Mouse (Mus musculus) left cerebral cortex, postnatal 10 days (tissue): Measurements from ENCODE around the gene Fbxo42. TPM values are rescaled to one million over a fixed set of nuclear protein-coding genes. Genes with fewer than 3 reads are reported as not detected.
A peak's percentile ranks its signal among the peaks of the same experiment; 100 is the strongest.
"Not testable (repeated sequence)": the region's sequence is repeated elsewhere in the genome, so short reads cannot be mapped to it uniquely, and the experiment has no call there.

Experiments
- DNase-seq, 2 experiments: peaks; one replicate each; pipeline ENCODE4 v3.0.0; 2021 to 2022; ENCODE audit warnings: low spot score in 2 of 2, mixed read lengths in 1 of 2; ENCODE audit errors: extremely low spot score in 1 of 2
- intact Hi-C: fragments of 180-260 bp; cut with DNase I; formaldehyde crosslinking; loops from one replicate; pipeline ENCODE4 v1.15.1; 2025
- total RNA-seq, 2 experiments: library from RNA; stranded (reverse); gene quantifications; 2 replicates each; pipeline ENCODE4 v1.2.3; 2021

Fbxo42 gene
- total RNA-seq, 2 experiments from 2014 or later, result 35.2 to 35.4 TPM

DNA sequence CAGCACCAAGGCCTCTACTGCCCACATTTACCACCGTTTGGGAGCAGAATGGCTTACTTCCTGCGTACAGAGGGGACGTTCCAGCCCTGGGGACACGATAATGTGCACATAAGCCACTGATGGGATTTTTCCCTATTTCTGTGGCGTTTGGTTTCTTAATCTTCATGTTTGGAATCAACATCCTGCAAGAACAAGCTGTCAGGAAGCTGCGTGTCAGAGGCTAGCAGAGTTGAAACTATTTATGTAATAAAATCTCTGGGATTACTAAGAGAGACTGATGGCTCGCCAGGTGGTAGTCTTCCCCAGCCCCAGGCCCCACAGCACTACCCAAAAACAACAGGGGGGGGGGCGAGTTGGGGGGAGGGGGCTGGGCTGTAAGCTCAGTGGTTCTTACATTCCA is 14.5 kb upstream of the Fbxo42 start:
- DNase-seq, result no peak
- intact Hi-C loops, result no loop called here

DNA sequence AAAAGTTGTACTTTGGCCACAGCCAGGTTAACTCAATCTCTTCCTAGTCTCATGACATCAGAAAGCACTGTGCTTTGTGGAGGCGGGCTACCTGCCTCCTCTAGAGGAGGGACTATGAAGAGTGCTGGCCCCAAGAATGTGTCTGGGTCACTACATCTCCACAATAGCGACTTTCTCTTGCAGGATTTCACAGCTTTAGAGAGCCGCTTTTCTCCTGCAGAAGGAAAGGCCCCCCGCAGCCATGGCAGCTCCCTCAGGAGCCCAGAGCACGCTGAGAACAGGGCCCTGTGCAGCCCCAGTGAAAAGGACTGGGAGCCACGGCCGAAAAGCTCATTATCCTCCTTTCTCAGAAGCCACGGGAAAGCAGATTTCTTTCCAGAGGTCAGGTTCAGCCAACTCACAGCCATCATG is 13.7 kb upstream of the Fbxo42 start:
- DNase-seq, result no peak
- intact Hi-C loops, result no loop called here

DNA sequence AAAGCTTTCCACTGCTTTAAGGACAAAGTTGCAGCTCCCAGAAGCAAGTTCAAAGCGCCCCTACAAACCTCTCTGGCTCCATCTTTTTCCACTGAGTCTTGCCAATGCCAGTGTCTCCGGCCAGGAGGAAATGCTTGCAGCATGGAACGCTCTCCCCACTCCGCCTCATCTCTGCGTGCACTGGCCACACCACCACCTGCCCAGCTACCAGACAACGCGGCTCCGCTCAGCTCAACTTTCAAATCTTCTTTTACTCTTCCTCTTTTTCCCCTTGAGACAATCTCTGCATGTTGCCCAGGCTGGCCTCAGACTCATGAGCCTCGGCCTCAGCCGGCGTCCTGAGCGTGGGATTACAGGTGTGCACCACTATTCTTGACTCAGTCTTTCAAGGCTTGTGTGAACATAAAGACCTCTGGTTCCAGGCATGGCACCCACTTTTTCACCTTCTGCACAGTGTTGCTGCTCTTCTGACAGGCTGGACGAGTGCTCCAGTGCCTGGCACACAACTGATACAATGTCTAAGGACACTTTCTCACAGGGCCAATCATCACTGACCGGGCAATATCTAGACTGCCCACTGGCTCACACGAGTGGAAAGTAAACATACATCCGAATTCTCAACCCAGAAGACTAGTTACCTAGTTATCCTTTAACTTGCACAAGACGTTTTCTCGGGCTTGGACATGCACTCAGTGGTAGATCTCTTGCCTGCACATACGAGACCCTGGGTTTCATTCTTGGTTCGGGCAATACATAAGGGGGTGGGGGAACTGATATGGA is 12.8 kb upstream of the Fbxo42 start:
- DNase-seq, result no peak
- intact Hi-C loops, result no loop called here

DNA sequence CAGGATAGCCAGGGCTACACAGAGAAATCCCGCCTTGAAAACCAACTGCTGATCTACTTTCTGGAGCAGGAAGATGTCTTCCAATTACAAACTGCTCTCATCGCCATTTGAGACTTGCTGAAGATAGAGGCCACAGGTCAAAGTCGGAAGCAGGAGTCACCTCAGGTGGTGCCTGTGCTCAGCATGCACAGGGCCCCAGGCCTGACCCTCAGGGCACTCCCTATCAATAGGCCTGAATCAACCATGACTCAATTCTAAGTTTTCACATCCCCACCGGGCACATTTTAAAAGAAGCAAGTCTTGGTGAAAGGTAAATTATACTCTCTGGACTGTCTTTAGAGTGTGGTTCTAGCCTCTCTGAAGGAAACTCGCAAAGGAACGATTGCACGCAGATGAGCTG is 11.6 kb upstream of the Fbxo42 start:
- intact Hi-C loops, result no loop called here
- no peak for DNase-seq

DNA sequence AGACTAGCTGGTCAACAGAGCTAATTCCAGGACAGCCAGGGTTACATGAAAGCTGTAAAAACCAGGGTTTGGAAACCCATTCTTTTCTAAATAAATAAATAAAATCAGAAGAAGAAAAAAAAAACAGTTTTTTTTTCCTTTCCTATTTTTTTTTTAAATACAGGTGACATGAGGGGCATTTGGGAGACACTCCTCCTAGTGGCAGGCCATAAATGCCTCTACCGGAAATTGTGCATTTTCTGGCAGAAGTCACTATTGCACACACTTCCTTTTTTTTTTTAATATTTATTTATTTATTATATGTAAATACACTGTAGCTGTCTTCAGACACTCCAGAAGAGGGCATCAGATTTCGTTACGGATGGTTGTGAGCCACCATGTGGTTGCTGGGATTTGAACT is 10.0 kb upstream of the Fbxo42 start:
- intact Hi-C loops, DNase-seq: not testable (repeated sequence)

DNA sequence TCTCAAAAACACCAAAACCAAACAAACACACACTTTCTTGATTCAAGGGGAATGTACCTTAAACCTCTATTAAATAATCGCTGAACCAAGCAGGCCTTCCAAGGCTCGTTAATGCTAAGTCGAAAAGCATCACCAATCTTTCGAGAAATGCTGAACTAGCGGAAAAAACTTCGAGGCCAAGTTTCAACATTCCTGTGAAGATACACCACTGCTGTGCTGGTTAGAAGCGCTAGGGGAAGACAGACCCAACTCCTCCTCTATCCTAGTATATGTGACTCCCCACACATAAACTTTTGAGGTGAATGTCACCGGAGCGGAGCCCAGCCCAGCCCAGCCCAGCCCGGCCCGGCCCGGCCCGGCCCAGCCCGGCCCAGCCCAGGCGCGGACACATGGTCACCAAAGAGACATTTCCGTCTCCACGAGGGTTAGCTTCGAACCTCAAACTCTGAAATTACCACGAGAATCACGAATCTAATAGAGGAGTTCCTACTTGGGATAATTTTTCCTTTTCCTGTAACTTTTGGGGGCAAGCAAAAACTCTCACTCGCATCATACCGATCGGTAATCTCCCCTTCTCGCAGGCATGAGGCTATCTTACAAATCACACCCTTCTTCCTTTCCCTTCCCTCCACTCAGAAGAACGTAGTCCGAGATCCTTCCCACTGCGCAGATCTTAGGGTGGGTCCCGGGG is 9.1 kb upstream of the Fbxo42 start:
- intact Hi-C loops, result no loop called here

DNA sequence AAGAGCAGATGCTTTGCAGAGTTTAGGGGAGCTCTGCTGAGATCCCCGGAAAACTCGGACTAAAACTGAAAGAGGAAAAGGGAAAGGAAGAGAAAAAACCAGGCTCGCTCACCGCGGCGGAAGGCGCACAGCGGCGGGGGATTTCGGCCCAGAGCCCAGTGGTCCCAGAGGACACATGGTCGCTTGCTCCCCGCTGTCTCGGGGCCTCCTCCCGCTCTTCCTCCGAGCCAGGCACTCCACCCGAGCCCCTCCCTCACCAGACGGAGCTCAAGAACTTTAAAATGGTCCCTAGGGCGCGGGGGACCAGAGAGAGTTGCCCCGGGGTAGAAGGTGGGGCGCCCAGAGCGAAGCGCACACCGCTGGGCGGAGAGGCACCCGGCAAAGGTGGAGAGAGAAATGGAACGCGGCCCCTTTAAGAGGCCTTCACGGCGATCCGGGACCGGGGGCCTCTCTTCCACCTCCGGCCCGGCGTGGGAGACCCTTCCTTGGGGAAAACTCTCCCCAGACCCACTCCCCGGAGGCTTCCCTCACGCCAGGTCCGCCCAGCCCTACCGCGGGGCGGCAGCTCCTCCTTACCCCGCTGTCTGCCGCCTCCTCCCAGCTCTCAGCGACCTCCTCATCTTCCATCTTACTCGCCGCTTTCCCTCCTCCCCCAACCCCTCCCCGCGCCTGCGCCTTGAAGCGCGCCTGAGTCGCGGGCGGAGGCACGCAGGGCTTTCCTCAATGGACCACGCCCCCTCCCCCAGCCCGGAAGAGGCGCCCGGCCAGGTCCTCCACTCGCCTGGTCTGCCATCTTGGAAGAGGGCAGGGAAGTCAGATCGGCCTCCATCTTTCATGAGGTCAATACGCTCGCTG is 8.4 kb upstream of the Fbxo42 start, which contains the start of gene Szrd1:
Gene Szrd1 (minus strand): TSS at position 660 of the 855 bp plus-strand sequence.
- peak; percentile 98 to 100 for DNase-seq
- intact Hi-C loops, result no loop called here

More for the DNA sequence above, 9.1 kb upstream of the Fbxo42 start:
- DNase-seq, result no peak

DNA sequence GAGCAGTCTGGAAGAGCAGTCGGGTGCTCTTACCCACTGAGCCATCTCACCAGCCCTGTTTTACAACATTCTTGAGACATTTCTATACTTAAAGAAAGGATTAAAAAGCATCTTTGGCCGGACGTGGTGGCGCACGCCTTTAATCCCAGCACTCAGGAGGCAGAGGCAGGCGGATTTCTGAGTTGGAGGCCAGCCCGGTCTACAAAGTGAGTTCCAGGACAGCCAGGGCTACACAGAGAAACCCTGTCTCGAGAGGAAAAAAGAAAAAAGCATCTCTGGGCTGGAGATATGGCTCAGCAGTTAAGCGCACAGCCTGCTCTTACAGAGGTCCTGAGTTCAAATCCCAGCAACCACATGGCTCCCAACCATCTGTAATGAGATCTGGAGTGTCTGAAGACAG is 7.4 kb upstream of the Fbxo42 start:
- intact Hi-C loops, result loop anchor here (5.0 kb wide), 1 partner anchor 222 kb away; no protein-coding TSS in a partner anchor
- not testable (repeated sequence) for DNase-seq

DNA sequence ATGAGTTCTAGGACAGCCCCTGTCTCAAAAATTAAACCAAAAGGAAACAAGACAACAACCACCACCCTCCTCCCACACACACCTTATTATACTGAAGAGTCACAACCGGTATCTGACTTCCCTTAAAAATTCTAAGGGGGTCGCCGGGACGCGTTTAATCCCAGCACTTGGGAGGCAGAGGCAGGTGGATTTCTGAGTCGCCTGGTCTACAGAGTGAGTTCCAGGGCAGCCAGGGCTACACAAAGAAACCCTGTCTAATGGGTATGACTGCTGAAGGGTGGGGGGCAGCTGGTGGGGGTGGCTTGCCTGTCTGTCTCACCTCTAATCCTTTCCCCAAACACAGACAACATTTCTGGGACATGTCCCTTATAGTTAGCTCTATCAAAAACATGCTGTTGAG is 6.7 kb upstream of the Fbxo42 start:
- intact Hi-C loops, result loop anchor here (5.0 kb wide), 1 partner anchor 221 kb away; no protein-coding TSS in a partner anchor
- DNase-seq, result no peak

DNA sequence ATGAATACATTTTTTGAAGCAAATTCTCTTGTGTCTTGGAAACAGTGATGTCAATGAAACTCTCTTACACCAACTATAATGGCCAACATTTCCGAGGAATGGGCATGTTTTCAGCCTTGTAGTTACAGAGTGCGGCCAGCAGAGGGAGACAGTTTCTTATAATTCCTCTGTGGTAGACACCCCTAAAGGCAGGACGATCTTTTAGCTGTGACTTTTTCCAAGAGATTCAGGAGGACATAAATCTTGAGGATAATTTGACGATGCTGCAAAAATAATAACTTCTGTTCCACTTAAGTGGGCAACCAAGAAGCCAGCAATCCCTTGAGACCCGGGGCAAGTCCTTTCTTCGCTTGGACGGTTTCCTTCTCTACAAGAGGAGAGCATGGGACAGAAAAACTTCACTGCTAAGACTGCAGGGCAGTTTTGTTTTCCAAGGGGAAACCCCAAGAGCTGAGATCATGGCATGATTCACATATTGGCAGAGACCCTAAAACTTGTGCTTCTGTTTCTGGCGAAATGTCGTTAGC is 5.4 kb upstream of the Fbxo42 start:
- intact Hi-C loops, result loop anchor here (5.0 kb wide), 1 partner anchor 220 kb away; no protein-coding TSS in a partner anchor
- peak; percentile 61 to 70 for DNase-seq

DNA sequence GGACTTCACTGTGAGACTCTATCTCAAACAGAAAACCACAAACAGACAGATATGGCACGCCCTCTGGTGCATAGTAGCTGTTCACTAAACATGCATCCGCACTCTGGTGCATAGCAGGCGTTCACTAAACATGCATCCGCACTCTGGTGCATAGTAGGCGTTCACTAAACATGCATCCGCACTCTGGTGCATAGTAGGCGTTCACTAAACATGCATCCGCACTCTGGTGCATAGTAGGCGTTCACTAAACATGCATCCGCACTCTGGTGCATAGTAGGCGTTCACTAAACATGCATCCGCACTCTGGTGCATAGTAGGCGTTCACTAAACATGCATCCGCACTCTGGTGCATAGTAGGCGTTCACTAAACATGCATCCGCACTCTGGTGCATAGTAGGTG is 2.6 kb upstream of the Fbxo42 start:
- intact Hi-C loops, result loop anchor here (5.0 kb wide), 2 partner anchors 57 to 127 kb away; no protein-coding TSS in a partner anchor
- not testable (repeated sequence) for DNase-seq

DNA sequence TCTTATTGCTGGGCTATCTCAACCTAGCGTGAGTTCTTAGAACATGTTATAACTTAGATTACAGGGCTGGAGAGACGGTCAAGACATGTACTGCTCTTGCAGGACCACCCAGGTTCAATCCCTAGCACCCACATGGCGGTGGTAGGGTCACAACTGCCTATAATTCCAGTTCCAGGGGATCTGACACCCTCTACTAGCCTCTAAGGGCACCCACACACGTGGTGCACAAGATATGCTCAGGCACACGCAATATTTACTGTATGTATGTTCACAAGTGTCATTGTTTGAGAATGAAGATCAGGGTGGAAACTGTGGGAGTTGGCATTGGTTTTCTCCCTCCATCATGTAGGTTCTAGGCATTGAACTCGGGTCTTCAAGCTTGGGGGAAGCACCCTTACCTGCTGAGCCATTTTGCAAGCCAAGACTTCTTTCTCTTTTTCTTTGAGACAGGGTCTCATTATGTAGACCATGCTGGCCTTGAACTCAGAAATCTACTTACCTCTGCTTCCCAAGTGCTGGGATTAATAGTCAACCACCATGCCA is 1.2 kb upstream of the Fbxo42 start:
- DNase-seq, result no peak
- intact Hi-C loops, result loop anchor here (5.0 kb wide), 2 partner anchors 56 to 126 kb away; no protein-coding TSS in a partner anchor

DNA sequence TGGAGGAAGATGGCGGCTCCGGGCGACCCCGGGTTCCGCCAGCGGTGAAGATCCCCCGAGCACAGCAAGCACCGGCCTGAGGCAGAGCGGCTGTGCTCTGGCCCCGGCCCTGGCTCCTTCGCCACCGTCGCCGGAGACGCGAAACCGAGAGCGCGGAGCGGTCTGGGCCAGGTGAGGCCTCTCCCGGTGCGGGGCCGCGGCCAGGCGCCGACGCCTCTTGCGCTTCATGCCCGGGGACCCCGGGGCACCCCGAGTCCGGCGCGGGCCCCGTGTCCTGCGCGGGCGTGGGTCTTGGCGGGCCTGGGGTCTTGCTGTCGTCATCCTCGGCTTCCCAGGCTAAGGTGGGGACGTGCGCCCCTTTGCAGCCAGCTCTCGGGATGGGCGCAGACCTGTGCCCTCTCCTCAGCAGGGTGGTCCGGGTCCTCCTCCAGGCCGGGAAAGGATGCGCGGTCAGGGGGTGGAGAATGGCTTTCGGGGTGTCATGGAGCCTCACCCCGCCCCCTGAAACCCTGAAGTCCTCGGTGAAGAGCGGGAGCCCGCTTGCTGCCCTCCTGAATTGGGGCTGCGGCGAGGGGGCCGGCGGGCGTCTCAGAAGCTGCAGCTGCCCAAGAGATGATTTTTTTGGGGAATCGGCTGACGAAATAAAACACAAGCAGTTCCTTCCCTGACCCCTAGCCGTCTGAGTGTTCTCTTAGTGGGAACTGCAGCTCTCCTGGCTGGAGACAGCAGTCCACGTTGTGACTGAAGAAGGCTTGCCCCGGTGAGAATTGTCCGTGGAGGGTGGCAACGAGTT is 492 bp downstream of the Fbxo42 start:
- intact Hi-C loops, result loop anchor here (5.0 kb wide), 2 partner anchors 54 to 124 kb away; no protein-coding TSS in a partner anchor
- DNase-seq, result peak in 1 of 2 experiments; percentile 70

DNA sequence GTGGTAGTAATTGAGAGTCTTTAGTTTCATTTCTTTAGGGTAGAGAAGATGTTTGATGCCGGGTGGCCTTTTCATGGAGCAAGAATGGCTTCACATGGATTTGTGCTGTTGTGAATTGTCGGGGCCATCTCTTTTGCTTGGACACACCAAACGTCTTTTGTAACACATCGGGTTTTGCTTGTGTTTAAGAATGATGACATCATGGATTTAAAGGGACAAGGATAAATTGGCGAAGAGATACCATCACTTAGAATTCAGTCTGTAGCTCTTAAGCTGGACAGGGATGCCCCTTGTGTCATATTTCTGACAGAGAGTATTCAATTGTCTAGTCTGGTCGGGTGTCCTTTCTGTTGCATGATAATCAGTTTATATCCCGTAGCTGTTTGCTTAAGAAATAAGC is 1.4 kb downstream of the Fbxo42 start:
- intact Hi-C loops, result loop anchor here (5.0 kb wide), 2 partner anchors 53 to 123 kb away; no protein-coding TSS in a partner anchor

DNA sequence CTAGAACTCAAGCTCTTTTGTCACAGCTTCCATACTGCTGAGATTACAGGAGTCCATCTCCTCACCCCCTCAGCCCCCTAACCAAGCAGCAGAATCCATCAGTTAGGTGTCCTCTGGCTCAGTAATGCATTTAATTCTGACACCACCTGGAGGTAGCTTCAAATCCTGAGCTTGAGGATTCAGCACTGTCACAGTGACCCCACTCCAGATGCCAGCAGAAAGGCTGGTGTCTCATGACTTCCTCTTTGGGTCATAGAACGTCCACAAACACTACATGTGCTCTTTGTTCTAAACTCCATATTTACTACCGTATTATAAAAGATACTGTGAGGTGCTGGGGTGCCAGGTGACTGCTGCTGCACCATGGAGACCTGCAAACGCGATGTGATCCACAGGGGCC is 9.8 kb downstream of the Fbxo42 start:
- DNase-seq, result no peak
- intact Hi-C loops, result no loop called here

More for the DNA sequence above, 1.4 kb downstream of the Fbxo42 start:
- no peak for DNase-seq

DNA sequence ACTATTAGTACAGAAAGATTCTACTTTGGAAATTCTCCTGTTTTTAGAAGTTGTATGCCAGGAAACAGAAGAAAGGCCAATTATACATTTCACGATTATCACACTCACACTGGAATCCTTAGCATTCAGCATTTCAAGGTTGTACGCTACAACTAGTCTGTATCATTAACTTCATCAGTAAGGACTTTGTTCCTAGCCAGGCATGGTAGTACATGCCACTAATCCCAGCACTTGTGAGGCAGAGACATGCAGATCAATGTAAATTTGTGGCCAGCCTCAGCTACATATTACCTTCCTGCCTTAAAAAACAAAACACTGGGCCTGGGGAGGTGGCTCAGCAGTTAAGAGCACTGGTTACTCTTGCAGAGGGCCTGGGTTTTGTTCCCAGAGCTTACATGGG is 10.9 kb downstream of the Fbxo42 start:
- intact Hi-C loops, result no loop called here

DNA sequence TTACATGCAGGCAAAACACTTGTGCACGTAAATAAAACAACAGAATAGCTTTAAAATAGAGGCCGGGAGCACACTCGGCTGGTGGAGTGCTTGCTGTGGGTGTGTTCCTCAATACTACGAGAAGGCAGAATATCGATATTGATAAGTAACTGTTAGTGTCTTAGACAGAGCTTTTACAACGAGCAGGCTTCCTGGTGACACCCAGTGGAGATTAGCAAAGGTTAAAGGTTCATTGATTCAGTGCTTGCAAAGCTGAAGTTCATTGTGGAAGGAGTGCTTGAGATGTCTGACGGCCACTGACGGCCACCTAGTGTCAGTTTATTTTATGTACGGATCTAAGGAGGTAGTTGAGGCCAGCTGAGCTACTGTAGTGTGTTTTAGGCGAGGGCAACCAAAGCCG is 11.4 kb downstream of the Fbxo42 start:
- intact Hi-C loops, result no loop called here
- DNase-seq, result no peak

More for the DNA sequence above, 10.9 kb downstream of the Fbxo42 start:
- no peak for DNase-seq

DNA sequence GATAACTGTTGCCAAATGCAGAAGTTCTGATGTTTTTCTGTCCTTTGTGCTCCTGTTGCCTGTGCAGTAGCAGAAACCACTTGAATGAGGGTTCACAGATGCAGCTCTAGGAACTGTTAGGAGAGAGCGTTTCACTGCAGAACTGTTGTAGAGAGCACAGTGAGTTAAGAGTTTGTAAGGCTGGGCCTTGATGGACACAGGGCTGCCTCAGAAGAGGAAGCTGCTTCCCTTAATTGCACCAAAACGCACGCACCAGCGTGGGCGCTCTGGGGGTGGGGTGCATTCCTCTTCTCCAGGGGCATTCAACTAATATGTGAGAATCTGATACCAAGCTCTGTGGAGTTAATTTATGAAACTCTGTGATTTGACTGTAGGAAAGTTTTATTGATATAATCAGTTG is 12.0 kb downstream of the Fbxo42 start:
- no peak for DNase-seq
- intact Hi-C loops, result no loop called here
